Mouse (Mus musculus): ENCODE results near the gene Tnc. TPM values are rescaled to one million over a fixed set of nuclear protein-coding genes. Genes with fewer than 3 reads are reported as not detected.

The Tnc gene
- total RNA-seq (2021) = 10 to 100 TPM in 1 of 2 experiments, 1 to 10 TPM in 1; 4.6 to 10.8 TPM
- long read RNA-seq, experiment 1, partial matches to known transcripts = 3 of 5 reads
- long read RNA-seq, experiment 1, other reads (novel, unspliced or antisense) = 2 of 5 reads
- long read RNA-seq, experiment 2, partial matches to known transcripts = 3 of 6 reads
- long read RNA-seq, experiment 2, other reads (novel, unspliced or antisense) = 3 of 6 reads

DNA sequence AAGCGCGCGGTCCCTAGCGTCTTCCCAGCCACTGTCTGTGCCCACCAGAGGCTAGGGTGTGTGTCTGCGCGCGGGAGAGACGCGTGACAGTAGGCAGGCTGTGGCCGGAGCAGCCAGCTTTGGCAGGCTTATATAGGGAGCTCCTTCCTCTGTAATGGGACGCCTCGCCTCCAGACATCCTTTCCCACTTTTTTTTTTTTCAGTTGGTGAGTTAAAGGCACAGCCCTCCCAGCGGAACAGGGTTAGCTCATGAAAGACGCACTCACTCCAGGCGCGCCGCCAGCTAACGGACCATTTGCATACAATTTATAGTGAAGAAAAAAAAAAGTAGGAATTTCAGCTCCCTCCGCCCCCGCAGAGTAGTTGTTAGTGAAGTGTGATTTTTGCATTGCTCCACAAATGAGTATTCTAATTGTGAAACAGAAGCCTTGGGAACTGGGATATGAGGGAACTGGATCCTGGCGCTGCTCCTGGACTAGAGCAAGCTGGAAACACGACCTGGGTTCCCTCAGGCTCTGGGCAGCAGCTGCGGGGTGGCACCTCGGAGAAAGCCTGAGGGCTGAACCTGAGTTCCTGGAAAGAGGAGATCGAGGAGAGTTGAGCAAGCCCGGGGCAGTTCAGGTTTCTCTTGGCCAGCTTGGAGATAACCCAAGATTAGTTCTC is at the start of gene Tnc:
Tnc (minus strand) TSS at position 185 of the 663 bp plus-strand sequence.
- DNase-seq = peak; percentile 77

DNA sequence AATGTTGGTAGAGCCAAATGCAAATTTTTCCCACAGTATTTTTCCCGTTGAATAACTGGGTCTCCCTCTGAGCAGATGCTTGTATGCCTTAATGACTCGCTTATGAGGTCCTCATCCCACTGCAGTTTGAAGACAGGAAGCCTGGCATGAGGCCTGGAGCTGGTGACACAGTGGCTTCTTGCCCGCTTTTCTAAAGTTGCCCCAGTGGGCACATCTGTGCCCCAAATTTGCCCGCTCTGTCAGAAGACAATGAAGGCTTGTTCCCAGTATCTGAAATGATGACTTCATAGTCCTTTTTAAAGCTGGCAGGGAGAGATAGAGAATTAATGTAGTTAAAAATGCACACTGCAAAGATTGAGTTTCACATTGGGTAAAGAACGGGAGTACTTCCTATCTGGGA is 47.4 kb upstream of the Tnc start:
- DNase-seq = no peak

DNA sequence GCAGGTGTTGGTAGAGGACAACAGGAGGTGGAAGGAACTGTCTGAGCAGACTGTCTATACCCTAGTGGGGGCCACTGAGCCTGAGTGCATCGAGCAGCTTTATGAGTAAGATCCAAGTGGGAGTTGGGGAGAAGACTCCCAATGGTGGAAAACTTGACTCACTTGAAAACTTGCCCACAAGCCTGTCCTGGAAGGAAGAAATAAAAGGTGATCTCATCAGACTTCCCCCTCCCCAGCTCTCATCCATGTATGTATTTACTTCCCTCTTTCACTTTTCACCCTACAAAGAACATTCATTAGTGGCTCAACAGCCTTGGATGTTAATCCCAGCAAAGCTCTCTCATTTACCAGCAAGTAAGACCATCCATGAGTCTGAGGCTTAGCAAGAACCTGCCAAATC is 46.0 kb upstream of the Tnc start:
- DNase-seq = no peak

DNA sequence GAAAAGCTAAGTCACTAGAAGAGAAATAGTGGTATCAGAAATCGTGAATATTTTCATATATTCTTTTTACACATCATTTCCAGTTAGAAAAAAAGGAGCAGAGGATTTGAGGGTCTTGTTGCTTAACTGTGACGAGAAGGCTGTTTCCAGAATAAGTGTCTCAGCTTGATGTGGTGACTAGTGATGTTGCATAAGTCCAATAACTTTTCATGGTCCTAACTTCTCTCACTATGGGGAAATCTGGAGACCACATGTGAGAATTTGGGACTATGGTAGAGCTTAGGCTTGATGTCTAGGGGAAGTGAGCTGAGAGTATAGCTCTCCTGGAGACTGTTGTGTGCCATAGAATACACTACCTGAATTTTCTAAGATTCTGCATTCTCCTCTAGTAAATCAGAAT is 42.6 kb upstream of the Tnc start:
- no peak for DNase-seq

DNA sequence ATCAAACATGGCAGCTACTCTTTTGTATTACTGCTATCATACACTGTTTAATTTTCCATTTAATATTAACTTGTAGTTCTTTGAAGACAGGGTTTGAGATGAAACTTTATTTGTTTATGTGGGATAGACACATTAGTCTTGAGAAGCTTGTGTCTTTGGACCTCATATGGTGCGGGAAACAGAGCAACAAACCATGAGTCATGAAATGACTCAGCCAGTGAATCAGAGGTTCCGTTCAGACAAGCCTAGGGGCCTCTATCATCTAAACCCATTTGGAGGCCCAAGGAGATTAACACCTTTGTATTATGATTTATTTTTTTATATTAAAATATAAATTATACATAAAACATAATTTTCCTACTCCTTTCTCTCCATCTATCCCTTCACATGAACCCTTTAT is 40.9 kb upstream of the Tnc start:
- DNase-seq = no peak

DNA sequence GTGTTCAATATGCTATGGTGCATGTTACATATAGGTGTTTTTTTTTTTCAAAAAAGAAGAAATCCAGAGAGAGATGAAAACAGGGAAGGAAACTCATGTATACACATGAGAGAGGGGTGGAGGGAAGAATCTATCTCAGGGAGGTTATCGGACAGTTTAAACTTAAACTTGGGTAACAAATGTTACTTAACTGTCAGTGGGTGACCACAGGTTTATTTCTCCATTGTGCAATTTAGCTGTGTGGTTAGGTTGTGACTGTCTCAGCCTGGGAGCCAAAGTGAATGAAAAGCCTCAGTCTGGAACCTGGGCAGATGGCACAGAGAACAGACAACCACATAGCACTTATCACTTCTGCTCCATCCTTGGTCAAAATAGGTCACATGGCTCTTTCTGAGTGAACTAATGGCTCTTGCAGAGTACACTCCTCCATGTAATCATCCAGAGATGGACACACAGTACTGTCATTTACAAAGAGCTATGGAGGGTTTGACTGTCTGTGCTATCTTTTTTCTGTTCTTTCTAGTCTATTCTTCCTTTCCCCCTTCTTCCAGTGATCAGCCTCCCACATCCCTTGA is 39.3 kb upstream of the Tnc start:
- no peak for DNase-seq

DNA sequence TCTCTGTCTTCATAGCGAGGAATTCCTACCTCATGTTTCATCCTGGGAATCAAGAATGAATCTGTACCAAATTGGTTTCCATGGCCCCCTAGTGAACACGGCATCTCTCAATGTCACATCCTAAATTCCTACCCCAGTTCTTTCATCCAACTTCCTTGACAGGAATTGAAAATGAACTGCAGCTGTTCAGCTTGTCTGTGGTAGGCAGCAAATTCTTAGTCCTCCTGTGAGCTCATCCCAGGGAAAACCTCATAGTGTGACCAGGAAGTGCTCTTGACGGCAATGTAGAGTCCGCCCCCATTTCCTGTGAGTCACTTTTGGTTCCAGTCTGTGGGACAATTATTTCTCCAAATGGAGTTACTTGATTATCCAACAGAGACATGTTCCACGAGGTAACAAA is 37.0 kb upstream of the Tnc start:
- no peak for DNase-seq

DNA sequence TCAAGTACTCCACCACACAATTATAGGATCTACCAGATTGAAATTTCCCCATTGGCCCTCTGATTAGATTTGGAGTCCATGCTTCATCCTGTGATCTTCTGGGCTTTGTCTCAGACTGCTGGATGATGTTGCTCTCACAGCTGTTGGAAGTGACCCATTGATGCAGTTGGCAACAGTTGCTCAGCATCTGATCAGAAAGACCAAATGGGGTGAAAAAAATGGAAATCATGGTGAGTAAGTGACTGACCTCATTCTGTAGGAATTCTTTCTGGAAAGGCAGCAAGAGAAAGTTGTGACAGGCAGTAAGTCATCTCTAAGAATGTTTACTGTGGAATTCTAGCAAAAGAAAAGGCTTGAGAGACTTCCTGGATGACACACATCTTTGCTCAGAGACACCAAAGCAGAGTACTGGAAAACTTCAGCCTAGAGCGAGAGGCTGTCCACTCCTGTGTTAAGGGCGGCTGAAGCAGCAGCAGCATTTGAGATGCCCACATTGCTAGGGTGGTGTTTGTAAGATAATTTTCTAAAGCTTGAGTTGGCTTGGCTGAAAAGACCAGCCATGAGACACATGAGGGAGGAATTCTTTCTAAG is 31.3 kb upstream of the Tnc start:
- DNase-seq = peak; percentile 55

DNA sequence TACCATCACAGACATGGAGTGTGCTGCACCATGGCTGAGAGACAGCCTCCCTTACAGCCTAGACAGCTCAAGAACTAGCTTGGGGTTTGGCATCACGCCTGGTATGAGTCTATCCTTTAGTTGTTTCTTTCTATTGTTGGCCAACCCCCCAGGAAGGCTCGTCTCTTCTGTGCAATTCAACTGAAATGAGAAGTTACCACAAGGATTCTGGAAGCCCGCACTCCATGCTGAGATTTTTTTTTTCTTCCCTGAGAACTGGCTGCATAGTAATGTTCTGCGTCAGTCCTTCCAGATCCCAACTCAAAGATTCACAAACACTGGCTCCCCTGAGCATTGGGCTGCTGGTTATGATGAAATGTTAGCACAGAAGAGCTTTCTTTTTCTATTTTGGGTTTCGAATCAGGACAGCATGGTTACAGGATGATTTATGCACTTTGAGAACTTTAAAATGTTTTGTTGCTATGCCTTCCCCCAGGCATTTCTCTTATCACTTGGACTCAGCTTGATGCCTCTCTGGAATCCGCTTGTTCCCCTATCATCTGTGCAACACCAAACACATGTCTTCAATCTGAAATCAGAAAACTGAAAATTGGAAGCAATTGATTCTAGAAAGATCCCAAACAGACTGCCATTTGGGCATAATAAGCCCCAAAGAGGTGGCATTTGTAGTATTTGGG is 29.7 kb upstream of the Tnc start:
- peak; percentile 49 for DNase-seq

DNA sequence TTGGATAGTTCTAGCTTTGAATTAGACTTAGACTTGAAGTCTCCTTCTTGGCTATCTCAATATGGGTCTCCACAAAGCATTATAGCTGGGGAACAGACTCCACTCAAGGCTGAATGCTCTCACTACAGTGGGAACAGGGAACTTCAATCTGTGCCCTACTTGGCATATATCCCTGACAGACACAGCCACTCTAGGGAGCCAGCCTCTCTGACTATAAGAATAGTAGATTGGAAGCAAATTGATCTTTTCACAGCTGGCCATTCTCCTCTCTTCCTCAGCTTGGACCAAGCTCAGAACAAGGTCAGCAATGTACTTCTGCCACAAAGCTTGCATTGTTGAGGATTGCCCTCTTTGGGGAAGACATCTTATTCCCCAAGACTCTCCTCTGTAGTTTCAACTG is 27.9 kb upstream of the Tnc start:
- DNase-seq = no peak

DNA sequence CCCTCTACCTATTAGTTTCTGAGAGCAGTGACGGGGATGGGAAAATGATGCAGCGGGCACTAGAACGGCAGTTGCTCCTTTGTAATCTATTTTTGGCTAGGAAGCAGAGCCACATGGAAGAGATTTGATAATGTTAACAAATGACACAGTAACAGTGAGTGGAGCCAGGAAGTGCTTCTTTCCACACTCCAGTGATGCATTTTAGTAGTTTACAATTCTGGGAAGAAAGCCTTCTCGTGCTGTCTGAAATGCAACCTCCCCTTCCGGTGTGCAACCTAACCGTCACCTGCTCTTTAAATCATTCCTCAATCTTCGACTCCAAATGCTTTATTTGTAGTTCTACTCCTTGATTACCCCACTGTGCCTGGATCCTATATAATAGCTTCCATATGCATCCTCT is 20.6 kb upstream of the Tnc start:
- no peak for DNase-seq

DNA sequence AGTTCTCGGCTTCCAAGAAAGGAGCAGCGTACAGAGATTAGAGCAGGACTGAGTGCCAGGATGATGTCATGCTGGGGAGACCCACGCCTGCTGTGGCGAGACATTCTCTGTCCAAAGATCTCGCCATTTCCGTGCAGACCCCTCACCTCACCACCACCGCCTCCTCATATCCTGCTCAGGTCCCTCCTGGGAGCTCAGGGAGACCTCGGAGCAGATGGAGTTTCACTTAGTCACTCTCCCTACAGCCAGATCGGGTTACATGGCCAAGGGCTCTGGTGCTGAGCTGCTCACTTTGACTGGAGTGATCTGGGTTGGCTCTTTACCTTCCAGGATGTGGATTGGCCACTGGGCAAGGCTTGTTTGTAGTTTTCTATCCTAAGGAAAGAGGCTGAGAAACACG is 18.5 kb upstream of the Tnc start:
- peak; percentile 12 for DNase-seq

DNA sequence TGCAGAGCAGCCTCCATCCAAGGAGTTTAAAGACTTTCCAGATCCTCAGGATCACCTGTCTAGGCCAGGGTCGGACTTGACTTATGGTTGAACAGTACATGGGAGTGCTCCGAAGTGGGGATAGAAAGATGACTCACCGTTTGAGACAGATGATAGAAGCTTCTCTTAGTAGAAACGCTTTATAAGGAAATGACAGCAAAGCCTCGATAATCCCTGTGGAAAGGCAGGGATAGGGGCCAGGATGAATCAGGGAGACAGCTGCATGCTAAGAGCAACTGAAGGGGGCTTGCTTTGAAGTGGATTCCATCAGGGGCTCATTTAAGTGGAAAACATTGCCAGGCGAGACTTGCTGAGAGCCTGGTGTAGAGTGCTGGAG is 12.0 kb upstream of the Tnc start:
- no peak for DNase-seq

DNA sequence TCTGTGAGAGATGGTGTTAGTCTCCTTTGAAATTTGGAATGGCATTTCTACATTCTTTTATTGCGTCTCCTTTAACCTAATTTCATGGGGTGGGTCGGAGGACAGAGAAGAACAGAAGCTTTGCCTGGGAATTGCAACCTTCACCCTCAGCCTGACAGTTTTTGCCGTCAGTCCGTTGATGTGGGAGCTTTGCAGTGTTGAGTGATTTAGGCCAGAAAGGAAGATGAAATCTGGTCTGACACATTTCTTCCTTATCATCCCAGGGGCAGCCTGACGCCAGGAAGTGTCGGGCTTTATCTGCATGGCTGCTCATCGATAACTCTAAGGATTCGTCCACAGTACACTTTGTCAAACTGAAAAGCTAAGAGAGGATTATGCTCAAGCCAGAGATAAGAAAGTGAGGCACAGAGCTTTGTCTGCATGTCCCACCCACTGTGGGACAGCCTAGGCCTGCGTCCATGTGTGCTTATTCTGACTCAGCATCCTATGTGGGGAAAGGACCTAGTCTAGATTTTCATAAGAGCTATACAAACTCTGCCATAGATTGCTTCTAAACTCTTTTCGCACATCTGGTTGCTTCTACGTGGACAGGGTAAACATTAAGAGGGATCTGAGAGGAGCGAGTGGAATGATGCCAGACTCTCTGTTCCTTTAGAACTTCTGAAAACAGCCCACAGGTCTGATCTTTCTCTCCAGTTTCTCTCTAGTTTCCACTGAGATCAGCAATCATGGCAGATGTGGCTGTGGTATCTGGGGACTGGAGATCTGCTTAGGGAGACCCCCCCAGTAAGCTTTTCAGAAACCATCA is 11.4 kb upstream of the Tnc start:
- no peak for DNase-seq

DNA sequence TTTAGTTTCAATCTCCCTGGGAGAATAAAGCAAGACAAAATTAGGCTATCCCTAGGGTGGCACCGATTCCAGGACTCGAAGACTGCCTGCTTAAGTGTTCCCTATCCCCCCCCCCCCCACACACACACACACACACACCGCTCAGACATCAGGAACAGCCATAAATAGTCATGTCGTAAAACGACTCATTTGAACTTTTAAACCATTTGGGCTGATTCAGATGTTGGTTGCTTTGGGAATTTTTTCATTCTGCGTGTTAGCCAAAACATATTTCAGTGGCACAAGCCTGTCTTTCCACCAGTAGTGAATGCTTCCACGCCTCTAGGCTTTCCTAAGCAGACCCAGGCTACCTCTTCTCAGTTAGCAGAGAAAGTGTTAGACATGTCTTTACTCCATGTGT is 1.4 kb upstream of the Tnc start:
- no peak for DNase-seq

DNA sequence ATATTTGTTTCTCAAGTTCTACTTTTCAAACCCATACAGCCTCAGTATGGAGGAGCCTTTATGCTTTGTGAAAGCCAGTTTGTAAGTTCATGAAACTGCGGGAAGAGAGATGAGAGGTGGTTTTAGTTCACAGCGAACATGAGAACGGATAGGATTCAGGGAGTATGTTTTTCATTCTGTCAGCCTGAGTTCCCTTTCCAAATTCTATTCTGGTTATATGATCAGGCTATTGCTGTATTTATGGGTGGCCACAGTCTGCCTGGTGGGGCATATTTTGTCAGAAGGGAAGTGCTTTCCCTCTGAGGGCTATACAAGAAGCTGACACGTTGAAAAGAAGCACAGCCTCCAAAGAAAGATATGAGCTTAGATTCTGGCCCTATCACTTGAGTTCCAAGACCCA is 2.9 kb downstream of the Tnc start:
- DNase-seq = no peak

DNA sequence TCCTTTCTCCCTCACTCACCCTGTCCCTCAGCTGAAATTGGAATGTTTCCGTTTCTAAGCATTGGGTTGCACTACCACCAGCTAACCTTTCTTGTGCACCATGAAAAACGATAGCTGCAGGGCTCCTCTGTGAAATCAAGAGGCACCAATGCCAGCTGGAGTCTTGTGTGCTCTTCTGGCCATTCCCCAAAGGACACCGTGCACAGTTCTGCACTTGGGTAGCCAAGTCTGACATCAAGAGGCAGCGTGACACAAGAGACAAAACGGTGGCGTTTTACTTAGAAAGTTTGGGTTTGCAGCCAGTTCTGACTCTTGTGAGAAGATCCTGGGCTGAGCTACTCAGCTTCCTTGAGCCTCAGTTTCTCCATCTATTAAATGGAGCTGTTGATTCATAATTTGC is 3.4 kb downstream of the Tnc start:
- DNase-seq = peak; percentile 62

DNA sequence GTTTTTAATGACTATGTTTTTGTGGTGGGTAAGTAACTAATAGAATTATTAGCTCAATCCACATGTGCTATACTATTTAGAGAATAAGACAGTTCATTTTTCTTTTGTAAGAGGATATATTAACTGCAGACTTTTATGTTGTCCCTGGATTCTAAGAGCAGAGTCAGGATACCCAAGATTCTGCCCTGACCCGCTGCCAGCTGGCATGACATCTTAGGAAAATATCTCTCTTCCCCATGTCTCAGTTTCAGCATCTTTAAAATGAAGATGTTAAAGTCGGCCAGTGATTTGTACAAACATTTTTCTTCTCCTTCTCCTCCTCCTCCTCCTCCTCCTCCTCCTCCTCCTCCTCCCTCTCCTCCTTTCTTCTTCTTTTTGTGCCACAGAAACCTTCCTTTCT is 7.7 kb downstream of the Tnc start:
- no peak for DNase-seq

DNA sequence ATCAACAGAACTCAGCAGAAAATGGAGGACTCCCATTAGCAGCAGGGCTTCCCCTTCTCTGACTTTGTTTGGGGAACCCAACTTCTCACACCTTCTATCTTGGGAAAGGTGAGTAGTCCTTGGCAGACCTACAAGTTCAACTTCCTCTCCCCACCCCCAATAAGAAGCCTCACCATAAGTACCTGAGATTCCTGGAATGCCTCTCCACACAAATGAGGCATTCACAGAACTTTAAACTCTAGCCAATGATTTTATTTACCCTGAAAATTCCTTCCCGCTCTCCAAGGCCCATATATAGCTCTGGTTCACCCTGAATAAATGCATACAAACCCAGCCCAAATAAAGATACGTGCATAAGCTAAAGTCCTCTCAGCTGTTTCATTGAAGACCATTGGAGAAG is 9.3 kb downstream of the Tnc start:
- no peak for DNase-seq

DNA sequence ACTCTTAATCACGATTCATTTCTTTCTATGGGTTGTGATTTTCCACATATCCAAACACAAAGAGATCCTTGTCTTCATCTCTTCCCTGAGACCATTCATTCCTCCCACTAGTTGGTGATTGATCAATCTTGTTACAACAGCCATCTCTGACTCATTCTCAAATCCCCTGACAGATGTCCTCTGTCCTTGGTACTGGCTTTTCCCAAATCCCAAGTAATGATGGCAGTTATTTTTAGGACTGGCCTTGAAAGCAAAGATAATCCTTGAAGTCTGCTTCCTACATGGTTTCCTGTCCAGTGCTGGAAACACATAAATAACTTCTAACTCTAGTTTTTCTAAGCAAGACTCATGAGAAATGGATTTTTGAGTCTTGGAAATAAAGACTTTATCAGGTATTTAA is 12.1 kb downstream of the Tnc start:
- no peak for DNase-seq

DNA sequence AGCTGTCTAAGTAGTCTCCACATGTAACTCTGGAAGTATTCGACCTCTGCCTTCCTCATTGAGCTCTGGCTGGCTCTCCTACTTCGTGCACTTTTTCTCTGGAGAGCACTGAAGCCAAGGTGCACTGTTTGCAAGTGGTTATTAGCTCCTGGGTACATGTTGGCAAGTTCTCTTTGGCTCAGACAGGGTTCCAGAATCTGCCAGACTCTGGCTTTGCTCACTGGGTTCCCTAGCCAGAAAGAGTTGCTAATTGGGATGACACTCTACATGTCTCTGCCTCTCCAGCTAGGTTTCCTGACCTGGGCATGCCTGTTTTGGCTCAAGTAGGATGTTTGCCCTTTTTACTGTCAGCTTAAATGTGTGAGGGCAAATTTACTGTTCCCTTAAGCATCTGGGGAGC is 13.6 kb downstream of the Tnc start:
- peak; percentile 27 for DNase-seq

DNA sequence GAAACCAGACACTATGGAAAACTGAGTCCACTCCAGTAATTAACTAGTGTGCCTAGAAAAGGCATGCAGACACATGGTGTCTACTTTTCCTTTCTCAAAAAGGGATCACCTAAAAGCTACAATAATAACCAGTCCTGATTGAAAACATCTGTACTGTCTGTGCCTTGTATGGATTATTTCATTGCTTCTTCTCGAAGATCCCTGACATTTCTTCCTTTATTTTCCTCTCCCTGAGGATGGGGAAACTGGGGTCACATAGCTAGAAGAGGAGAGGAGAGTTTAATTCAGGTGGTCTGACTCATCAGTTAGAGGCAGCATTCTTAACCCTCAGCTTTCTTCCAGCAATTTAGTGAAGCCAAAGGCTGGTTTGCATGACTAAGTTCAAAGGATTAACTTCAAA is 17.3 kb downstream of the Tnc start:
- no peak for DNase-seq
